Mouse (Mus musculus): ENCODE data around the gene Jmjd1c. TPM values are rescaled to one million over a fixed set of nuclear protein-coding genes. Genes with fewer than 3 reads are reported as not detected.

Gene Jmjd1c
- polyA plus RNA-seq, 1 experiment from 2014 or later: 43.0 TPM

GRCm38 (mm10) chr10:67094922-67095321, 1.0 kb upstream of the Jmjd1c start:
- no peak overlapping the region for H3K4me2 ChIP-seq (ENCODE audit: low read depth, severe bottlenecking)

GRCm38 (mm10) chr10:67096621-67097436, 904 bp downstream of the Jmjd1c start, which contains the start of gene Reep3:
Reep3 (minus strand) TSS chr10:67096945.
- H3K4me1 ChIP-seq (ENCODE audit: control insufficient read depth, insufficient read depth, low read length): peaks cover 17% of the 10 kb centered on the region
- ATAC-seq (ENCODE audit: insufficient number of reproducible peaks, low FRiP score, low TSS enrichment, low read depth) (peak; percentile 66), DNase-seq (ENCODE audit: low spot score) (peak; percentile 76)
- peak within 1 kb of the TSS; percentile 91 for H3K4me3 ChIP-seq (ENCODE audit: low read depth, low read length)
- H3K9ac ChIP-seq (ENCODE audit: low read length): peak within 1 kb of the TSS; percentile 98
- peak within 1 kb of the TSS; percentile 79 for H3K4me2 ChIP-seq (ENCODE audit: low read depth, severe bottlenecking)
- H3K27ac ChIP-seq (replicated peaks; ENCODE audit: low read depth, low read length): peak within 1 kb of the TSS; percentile 97
- H3K36me3 ChIP-seq (ENCODE audit: control insufficient read depth, insufficient read depth, low read length): no peaks in the 10 kb centered on the region
- H3K9me3 ChIP-seq (ENCODE audit: control insufficient read depth, low read length): no peaks in the 10 kb centered on the region
- under 1% methylated on average over 82 of the region's 97 CpGs for WGBS
- H3K27me3 ChIP-seq (ENCODE audit: control insufficient read depth, insufficient read depth, low read length): no peaks in the 10 kb centered on the region

More at GRCm38 (mm10) chr10:67094922-67095321, 1.0 kb upstream of the Jmjd1c start:
- Histone ChIP-seq H3K27ac (replicated peaks; ENCODE audit: low read depth, low read length) (no peak overlapping the region), H3K9ac (ENCODE audit: low read length) (no peak overlapping the region), H3K4me1 (ENCODE audit: control insufficient read depth, insufficient read depth, low read length) (peaks cover 15% of the 10 kb centered on the region), H3K27me3 (ENCODE audit: control insufficient read depth, insufficient read depth, low read length) (no peaks in the 10 kb centered on the region), H3K9me3 (ENCODE audit: control insufficient read depth, low read length) (no peaks in the 10 kb centered on the region), H3K4me3 (ENCODE audit: low read depth, low read length) (no peak overlapping the region), H3K36me3 (ENCODE audit: control insufficient read depth, insufficient read depth, low read length) (no peaks in the 10 kb centered on the region)
- ATAC-seq (ENCODE audit: insufficient number of reproducible peaks, low FRiP score, low TSS enrichment, low read depth): no peak
- no peak for DNase-seq (ENCODE audit: low spot score)
- 86% methylated on average over 7 of the region's 7 CpGs for WGBS

GRCm38 (mm10) chr10:67097437-67098150, 1.7 kb downstream of the Jmjd1c start:
- H3K9ac ChIP-seq (ENCODE audit: low read length): peak overlapping the region; percentile 98
- no peaks in the 10 kb centered on the region for H3K9me3 ChIP-seq (ENCODE audit: control insufficient read depth, low read length)
- ATAC-seq (ENCODE audit: insufficient number of reproducible peaks, low FRiP score, low TSS enrichment, low read depth) (no peak), DNase-seq (ENCODE audit: low spot score) (peak; percentile 36)
- H3K36me3 ChIP-seq (ENCODE audit: control insufficient read depth, insufficient read depth, low read length): no peaks in the 10 kb centered on the region
- no peaks in the 10 kb centered on the region for H3K27me3 ChIP-seq (ENCODE audit: control insufficient read depth, insufficient read depth, low read length)
- H3K4me2 ChIP-seq (ENCODE audit: low read depth, severe bottlenecking): peak overlapping the region; percentile 79
- peak overlapping the region; percentile 91 for H3K4me3 ChIP-seq (ENCODE audit: low read depth, low read length)
- H3K4me1 ChIP-seq (ENCODE audit: control insufficient read depth, insufficient read depth, low read length): peaks cover 22% of the 10 kb centered on the region
- no peak overlapping the region; the same call in 1 of the 2 replicates for H3K27ac ChIP-seq (replicated peaks; ENCODE audit: low read depth, low read length)
- WGBS: under 1% methylated on average over 15 of the region's 15 CpGs

GRCm38 (mm10) chr10:67098408-67099050, 2.6 kb downstream of the Jmjd1c start:
- Histone ChIP-seq H3K4me3 (ENCODE audit: low read depth, low read length) (no peak overlapping the region; the same call in 1 of the 2 replicates), H3K4me2 (ENCODE audit: low read depth, severe bottlenecking) (peak overlapping the region; percentile 79; the same call in 1 of the 2 replicates), H3K4me1 (ENCODE audit: control insufficient read depth, insufficient read depth, low read length) (peaks cover 23% of the 10 kb centered on the region), H3K27ac (replicated peaks; ENCODE audit: low read depth, low read length) (no peak overlapping the region), H3K9ac (ENCODE audit: low read length) (no peak overlapping the region), H3K36me3 (ENCODE audit: control insufficient read depth, insufficient read depth, low read length) (no peaks in the 10 kb centered on the region), H3K9me3 (ENCODE audit: control insufficient read depth, low read length) (no peaks in the 10 kb centered on the region), H3K27me3 (ENCODE audit: control insufficient read depth, insufficient read depth, low read length) (no peaks in the 10 kb centered on the region)
- DNase-seq (ENCODE audit: low spot score) (no peak), ATAC-seq (ENCODE audit: insufficient number of reproducible peaks, low FRiP score, low TSS enrichment, low read depth) (no peak)
- 21% methylated on average over 7 of the region's 7 CpGs for WGBS

GRCm38 (mm10) chr10:67099183-67099929, 3.4 kb downstream of the Jmjd1c start:
- ATAC-seq (ENCODE audit: insufficient number of reproducible peaks, low FRiP score, low TSS enrichment, low read depth): no peak
- Histone ChIP-seq H3K4me2 (ENCODE audit: low read depth, severe bottlenecking) (no peak overlapping the region), H3K36me3 (ENCODE audit: control insufficient read depth, insufficient read depth, low read length) (no peaks in the 10 kb centered on the region), H3K27ac (replicated peaks; ENCODE audit: low read depth, low read length) (no peak overlapping the region), H3K4me1 (ENCODE audit: control insufficient read depth, insufficient read depth, low read length) (peaks cover 30% of the 10 kb centered on the region), H3K27me3 (ENCODE audit: control insufficient read depth, insufficient read depth, low read length) (no peaks in the 10 kb centered on the region), H3K9ac (ENCODE audit: low read length) (no peak overlapping the region), H3K4me3 (ENCODE audit: low read depth, low read length) (no peak overlapping the region), H3K9me3 (ENCODE audit: control insufficient read depth, low read length) (no peaks in the 10 kb centered on the region)
- 61% methylated on average over 13 of the region's 13 CpGs for WGBS
- DNase-seq (ENCODE audit: low spot score): no peak

GRCm38 (mm10) chr10:67100011-67100661, 4.2 kb downstream of the Jmjd1c start:
- no peak for ATAC-seq (ENCODE audit: insufficient number of reproducible peaks, low FRiP score, low TSS enrichment, low read depth)
- H3K9ac ChIP-seq (ENCODE audit: low read length): no peak overlapping the region
- H3K4me1 ChIP-seq (ENCODE audit: control insufficient read depth, insufficient read depth, low read length): peaks cover 32% of the 10 kb centered on the region
- no peaks in the 10 kb centered on the region for H3K9me3 ChIP-seq (ENCODE audit: control insufficient read depth, low read length)
- H3K36me3 ChIP-seq (ENCODE audit: control insufficient read depth, insufficient read depth, low read length): no peaks in the 10 kb centered on the region
- H3K4me2 ChIP-seq (ENCODE audit: low read depth, severe bottlenecking): no peak overlapping the region
- no peak for DNase-seq (ENCODE audit: low spot score)
- H3K27me3 ChIP-seq (ENCODE audit: control insufficient read depth, insufficient read depth, low read length): no peaks in the 10 kb centered on the region
- H3K27ac ChIP-seq (replicated peaks; ENCODE audit: low read depth, low read length): no peak overlapping the region
- WGBS: 59% methylated on average over 7 of the region's 7 CpGs
- no peak overlapping the region for H3K4me3 ChIP-seq (ENCODE audit: low read depth, low read length)

- no peak for ATAC-seq (ENCODE audit: insufficient number of reproducible peaks, low FRiP score, low TSS enrichment, low read depth)
- DNase-seq (ENCODE audit: low spot score): no peak
- 61% methylated on average over 9 of the region's 9 CpGs for WGBS
- H3K27ac ChIP-seq (replicated peaks; ENCODE audit: low read depth, low read length): no peak overlapping the region
- H3K4me1 ChIP-seq (ENCODE audit: control insufficient read depth, insufficient read depth, low read length): peaks cover 32% of the 10 kb centered on the region
- no peaks in the 10 kb centered on the region for H3K27me3 ChIP-seq (ENCODE audit: control insufficient read depth, insufficient read depth, low read length)
- no peak overlapping the region for H3K4me3 ChIP-seq (ENCODE audit: low read depth, low read length)
- H3K36me3 ChIP-seq (ENCODE audit: control insufficient read depth, insufficient read depth, low read length): no peaks in the 10 kb centered on the region
- no peak overlapping the region for H3K4me2 ChIP-seq (ENCODE audit: low read depth, severe bottlenecking)
- no peak overlapping the region for H3K9ac ChIP-seq (ENCODE audit: low read length)
- no peaks in the 10 kb centered on the region for H3K9me3 ChIP-seq (ENCODE audit: control insufficient read depth, low read length)
Observed at GRCm38 (mm10) chr10:67100831-67101251, 4.9 kb downstream of the Jmjd1c start.

All from limb, embryonic 11.5 days (tissue).